Mouse (Mus musculus) forebrain, postnatal 0 days (tissue): ENCODE results near the gene Cstf2t. TPM values are rescaled to one million over a fixed set of nuclear protein-coding genes. Genes with fewer than 3 reads are reported as not detected.

ENCODE experiments used
- ATAC-seq: fragments of 200-750 bp; cut with Nextera tagmentation; 2 replicates; pipeline ENCODE4 v1.8.0; 2017; ENCODE audit warnings: mild to moderate bottlenecking, moderate library complexity
- DNase-seq: peaks from one replicate; pipeline ENCODE4 v3.0.0-alpha.2; 2015
- H3K27ac ChIP-seq: fragments of 300-500 bp; sonication (generic); 2 replicates; pipeline ENCODE4 v1.5.1; 2014; ENCODE audit warnings: low read depth, mild to moderate bottlenecking, antibody characterized with exemption, low read length, moderate library complexity, mixed read lengths
- H3K27me3 ChIP-seq: fragments of 300-500 bp; sonication (generic); 2 replicates; pipeline ENCODE4 v1.6.1; 2014; ENCODE audit warnings: mild to moderate bottlenecking, low read length, mixed read lengths; ENCODE audit not compliant: insufficient read depth
- H3K36me3 ChIP-seq: fragments of 300-500 bp; sonication (generic); 2 replicates; pipeline ENCODE4 v1.6.1; 2014; ENCODE audit warnings: mild to moderate bottlenecking, moderate library complexity; ENCODE audit not compliant: insufficient read depth
- H3K4me1 ChIP-seq: fragments of 300-500 bp; sonication (generic); 2 replicates; pipeline ENCODE4 v1.6.1; 2014; ENCODE audit warnings: antibody characterized with exemption; ENCODE audit not compliant: insufficient read depth
- H3K4me2 ChIP-seq: fragments of 300-500 bp; sonication (generic); 2 replicates; pipeline ENCODE4 v1.6.1; 2014; ENCODE audit warnings: low read depth, mild to moderate bottlenecking, moderate library complexity
- H3K4me3 ChIP-seq: fragments of 300-500 bp; sonication (generic); 2 replicates; pipeline ENCODE4 v1.5.1; 2014; ENCODE audit warnings: low read depth, low read length, mixed read lengths
- H3K9ac ChIP-seq: fragments of 300-500 bp; sonication (generic); 2 replicates; pipeline ENCODE4 v1.6.1; 2014; ENCODE audit warnings: mild to moderate bottlenecking
- H3K9me3 ChIP-seq: fragments of 300-500 bp; sonication (generic); 2 replicates; pipeline ENCODE4 v1.6.1; 2016; ENCODE audit warnings: low read length
- CTCF ChIP-seq: sonication (generic); IDR thresholded peaks from 2 replicates; pipeline ENCODE4 v1.5.1; 2016; ENCODE audit warnings: antibody characterized with exemption, control low read depth, low read depth
- WGBS: fragments of 180-500 bp; shearing (Covaris S2); extraction: QIAGEN DNeasy Blood & Tissue Kit; methylation state at CpG from one replicate; pipeline ENCODE4 v1.1.7; 2014; 5-methylcytosine and 5-hydroxymethylcytosine counted together
- polyA plus RNA-seq: library from polyadenylated mRNA; unstranded; fragments of >200 nt; fragmentation: Nextera tagmentation; extraction: Ambion mirVana; gene quantifications from 2 replicates; pipeline ENCODE4 v1.2.1, GENCODE M21; 2015
- total RNA-seq: library from RNA; depleted of rRNA; stranded (reverse); fragments of >200 nt; gene quantifications from 2 replicates; pipeline ENCODE4 v1.2.3, GENCODE M21; 2014

The Cstf2t gene
- total and polyA plus RNA-seq, 2 experiments from 2014 or later: 59.5 to 90.9 TPM

DNA sequence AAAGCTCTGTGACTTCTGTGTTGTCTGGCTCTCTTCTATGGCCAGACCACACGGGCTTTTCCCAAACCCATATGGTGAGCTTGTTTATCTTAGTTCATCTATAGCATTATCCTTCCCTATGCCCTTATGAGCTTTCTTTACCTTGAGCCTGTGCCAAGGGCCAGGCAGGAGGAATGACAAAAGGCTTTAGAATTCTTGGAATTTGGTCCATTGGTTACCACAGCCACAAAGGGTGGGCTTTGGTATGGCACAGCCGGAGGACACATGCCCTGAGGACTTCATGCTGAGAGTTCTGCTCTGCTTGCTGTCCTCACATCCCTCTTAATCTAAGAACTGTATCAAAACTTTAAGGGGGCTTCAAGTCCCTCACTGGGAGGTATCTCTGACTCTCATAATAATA is 53.7 kb downstream of the Cstf2t start:
- TF ChIP-seq CTCF: no peak
- Histone ChIP-seq H3K36me3 (no peaks in the 10 kb centered on the region), H3K4me2 (no peak overlapping the region), H3K4me3 (no peak overlapping the region), H3K4me1 (no peaks in the 10 kb centered on the region), H3K27ac (no peak overlapping the region), H3K27me3 (no peaks in the 10 kb centered on the region), H3K9me3 (no peaks in the 10 kb centered on the region), H3K9ac (no peak overlapping the region)
- 7% methylated on average over 2 of the region's 2 CpGs for WGBS
- DNase-seq: no peak
- no peak for ATAC-seq
